Mouse (Mus musculus) 3134 (cell line): Measurements from ENCODE around the gene Gtf3c1.

Experiments used
- DNase-seq: peaks from one replicate; pipeline ENCODE4 v3.0.0-alpha.2; 2011; ENCODE audit warnings: low spot score; ENCODE audit not compliant: insufficient read length; ENCODE audit errors: extremely low read depth

Gene Gtf3c1

DNA sequence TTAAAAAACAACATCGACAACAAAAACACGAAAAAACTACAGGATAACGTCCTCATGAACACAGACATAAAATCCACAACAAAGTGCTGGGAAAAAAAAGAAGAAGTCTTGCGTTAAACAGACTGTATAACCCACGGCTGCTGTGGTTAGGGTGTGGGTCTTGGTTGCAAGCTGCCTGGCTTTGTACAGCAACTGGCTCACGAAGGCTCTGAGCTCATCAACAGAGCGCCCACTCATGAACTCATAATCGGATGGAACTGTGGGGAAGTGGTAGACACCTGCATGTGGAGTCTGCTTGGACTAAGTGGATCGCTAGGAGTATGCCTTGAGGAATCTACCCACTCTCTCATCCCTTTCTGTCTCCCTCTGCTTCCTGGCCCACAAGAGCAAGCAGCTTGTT is 110.5 kb downstream of the Gtf3c1 start:
- no peak for DNase-seq

DNA sequence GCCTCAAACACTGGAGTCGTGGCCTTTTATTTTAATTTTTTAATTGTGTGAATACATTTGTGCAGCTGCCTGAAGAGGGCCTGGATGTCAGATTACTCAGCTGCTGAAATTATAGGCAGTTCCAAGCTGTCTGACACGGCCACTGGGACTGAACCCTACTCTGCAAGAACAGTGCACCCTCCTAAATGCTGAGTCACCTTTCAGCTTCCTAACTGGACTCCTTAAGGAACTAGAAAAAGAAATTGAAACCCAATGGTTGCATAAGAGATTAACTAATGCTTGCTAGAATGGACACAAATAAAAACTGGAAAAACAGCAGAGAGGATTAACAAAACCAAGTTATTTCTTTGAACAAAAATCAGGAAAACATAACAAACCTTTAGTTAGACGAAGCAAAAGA is 111.2 kb downstream of the Gtf3c1 start:
- DNase-seq: peak; percentile 11

DNA sequence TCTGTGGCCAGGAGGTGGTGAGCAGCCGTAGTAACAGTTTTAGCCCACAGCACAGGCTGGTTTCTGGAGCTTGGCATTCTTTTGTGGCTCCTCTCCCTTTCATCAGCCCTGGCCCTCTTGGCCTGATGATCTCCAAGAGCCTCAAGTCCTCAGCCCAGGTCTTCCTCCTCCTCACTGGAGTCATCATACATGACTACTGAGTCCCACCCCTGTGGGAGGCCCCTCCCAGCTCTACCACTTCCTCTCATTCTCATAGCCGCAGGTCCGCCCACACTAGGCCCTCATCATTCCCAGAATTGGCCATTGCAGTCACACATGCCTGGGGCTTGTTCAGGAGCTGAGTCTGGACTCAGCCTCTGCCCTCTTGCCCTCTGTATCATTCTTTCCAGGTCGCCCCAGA is 113.7 kb downstream of the Gtf3c1 start:
- DNase-seq: no peak
